In genomic region chr11:74619201-74619955, GRCm38 (mm10) we compare ENCODE assay signal across 8 mouse cellular contexts. TPM values are rescaled to one million over a fixed set of nuclear protein-coding genes. Genes with fewer than 3 reads are reported as not detected.
DNase-seq lines count a peak whose midpoint lies in the region; ATAC-seq and TF ChIP-seq lines count a peak whose summit lies in the region.

Gene Ccdc92b (plus strand): TSS chr11:74619605.

- H3K9me3 ChIP-seq in heart, embryonic 13.5 days, result no peaks in the 10 kb centered on the region
- no peaks in the 10 kb centered on the region for H3K9me3 ChIP-seq in kidney, postnatal 0 days (replicated peaks; ENCODE audit: low read length)
- H3K9me3 ChIP-seq in liver, embryonic 14.5 days (ENCODE audit: control insufficient read depth, low read length), result no peaks in the 10 kb centered on the region
- H3K9me3 ChIP-seq in neural tube, embryonic 11.5 days (ENCODE audit: control insufficient read depth, low read length), result no peaks in the 10 kb centered on the region
- no peaks in the 10 kb centered on the region for H3K9me3 ChIP-seq in stomach, postnatal 0 days (ENCODE audit: control insufficient read depth, low read length)

- H3K4me3 ChIP-seq in heart, embryonic 13.5 days, result peak within 1 kb of the TSS; percentile 51
- H3K4me3 ChIP-seq in kidney, postnatal 0 days (replicated peaks; ENCODE audit: low read depth, low read length), result no peak within 1 kb of the TSS
- H3K4me3 ChIP-seq in liver, embryonic 14.5 days (ENCODE audit: insufficient read depth in 1 of 2, low read depth in 2 of 2, low read length in 2 of 2), result peak within 1 kb of the TSS; percentile 74 to 87
- peak within 1 kb of the TSS; percentile 46 for H3K4me3 ChIP-seq in neural tube, embryonic 11.5 days (ENCODE audit: low read depth, low read length)
- H3K4me3 ChIP-seq in stomach, postnatal 0 days (ENCODE audit: low read depth, low read length), result peak within 1 kb of the TSS; percentile 4; the same call in 1 of the 2 replicates

- H3K27ac ChIP-seq in heart, embryonic 13.5 days (replicated peaks), result 0 out of 2 replicates have a peak within 1 kb of the TSS, but pooled peaks have one; percentile 54
- H3K27ac ChIP-seq in kidney, postnatal 0 days, result no peak within 1 kb of the TSS
- peak within 1 kb of the TSS; percentile 96 for H3K27ac ChIP-seq in liver, embryonic 14.5 days
- H3K27ac ChIP-seq in neural tube, embryonic 11.5 days (ENCODE audit: low read depth, low read length), result no peak within 1 kb of the TSS
- H3K27ac ChIP-seq in stomach, postnatal 0 days (replicated peaks), result no peak within 1 kb of the TSS

- peaks cover 73% of the 10 kb centered on the region for H3K27me3 ChIP-seq in heart, embryonic 13.5 days (replicated peaks)
- peaks cover 14% of the 10 kb centered on the region for H3K27me3 ChIP-seq in kidney, postnatal 0 days (ENCODE audit: insufficient read depth, low read length)
- peaks cover 42% of the 10 kb centered on the region for H3K27me3 ChIP-seq in liver, embryonic 14.5 days (ENCODE audit: control insufficient read depth, insufficient read depth, low read length)
- H3K27me3 ChIP-seq in neural tube, embryonic 11.5 days (ENCODE audit: control insufficient read depth, insufficient read depth, low read length), result peaks cover 18% of the 10 kb centered on the region
- H3K27me3 ChIP-seq in stomach, postnatal 0 days (ENCODE audit: control insufficient read depth, insufficient read depth, low read length), result no peaks in the 10 kb centered on the region; the same call in 1 of the 2 replicates

- peak within 1 kb of the TSS; percentile 66 for H3K4me2 ChIP-seq in heart, embryonic 13.5 days
- H3K4me2 ChIP-seq in kidney, postnatal 0 days (ENCODE audit: low read length), result peak within 1 kb of the TSS; percentile 42
- peak within 1 kb of the TSS; percentile 72 for H3K4me2 ChIP-seq in liver, embryonic 14.5 days (ENCODE audit: low read depth)
- H3K4me2 ChIP-seq in neural tube, embryonic 11.5 days (ENCODE audit: low read depth), result peak within 1 kb of the TSS; percentile 52
- peak within 1 kb of the TSS; percentile 43 for H3K4me2 ChIP-seq in stomach, postnatal 0 days (replicated peaks; ENCODE audit: low read depth)

- TF ChIP-seq CTCF in kidney, postnatal 0 days (IDR thresholded peaks at IDR 0.05; ENCODE audit: low read depth), result peak; percentile 32; the same call in 1 of the 2 replicates
- peak; percentile 32; the same call in 1 of the 2 replicates for TF ChIP-seq CTCF in liver, embryonic 14.5 days (IDR thresholded peaks at IDR 0.05; ENCODE audit: low read depth)
- TF ChIP-seq CTCF in stomach, postnatal 0 days (IDR thresholded peaks at IDR 0.05; ENCODE audit: low read depth), result peak; percentile 33

- ATAC-seq in heart, embryonic 13.5 days (ENCODE audit: extremely low read depth, insufficient number of reproducible peaks, low FRiP score, low TSS enrichment), result peak; percentile 76
- peak; percentile 57 for ATAC-seq in kidney, postnatal 0 days (replicated peaks; ENCODE audit: low FRiP score, low read depth)
- ATAC-seq in liver, embryonic 14.5 days (ENCODE audit: insufficient read depth), result peak; percentile 69
- peak; percentile 73 for ATAC-seq in neural tube, embryonic 11.5 days (ENCODE audit: insufficient read depth, low FRiP score, low TSS enrichment)
- peak; percentile 84 for ATAC-seq in stomach, postnatal 0 days (ENCODE audit: low FRiP score, low TSS enrichment)

- DNase-seq in CD8-positive naive resting alpha-beta T cell, adult 2 months (ENCODE audit: low read depth in 2 of 2, low spot score in 2 of 2), result peak; percentile 46 to 47
- DNase-seq in c-Kit-negative CD71-positive TER-119-positive erythroid progenitor cells, embryonic 14.5 days (ENCODE audit: low read depth, low spot score), result peak; percentile 63
- peak; percentile 7 for DNase-seq in fibroblast of lung, adult 2 months (ENCODE audit: low read depth)
- peak; percentile 88 for DNase-seq in kidney, postnatal 0 days (ENCODE audit: low spot score)
- peak; percentile 51 to 70 (median 53) for DNase-seq in liver, embryonic 14.5 days (ENCODE audit: low read depth in 3 of 3, low spot score in 3 of 3)
- peak; percentile 87 for DNase-seq in neural tube, embryonic 11.5 days (ENCODE audit: low spot score)
- DNase-seq in stomach, postnatal 0 days (ENCODE audit: low spot score), result peak; percentile 90

- H3K9ac ChIP-seq in heart, embryonic 13.5 days, result peak within 1 kb of the TSS; percentile 53; the same call in 1 of the 2 replicates
- no peak within 1 kb of the TSS for H3K9ac ChIP-seq in kidney, postnatal 0 days (ENCODE audit: low read depth, low read length)
- peak within 1 kb of the TSS; percentile 83 for H3K9ac ChIP-seq in liver, embryonic 14.5 days (replicated peaks)
- peak within 1 kb of the TSS; percentile 39 for H3K9ac ChIP-seq in neural tube, embryonic 11.5 days (ENCODE audit: low read length)
- H3K9ac ChIP-seq in stomach, postnatal 0 days (ENCODE audit: low read length), result no peak within 1 kb of the TSS

- under 1% methylated on average over 53 of the region's 63 CpGs for WGBS in heart, embryonic 13.5 days
- under 1% methylated on average over 51 of the region's 63 CpGs for WGBS in kidney, postnatal 0 days
- WGBS in liver, embryonic 14.5 days (ENCODE audit: insufficient replicate concordance), result 1% methylated on average over 56 of the region's 63 CpGs
- WGBS in neural tube, embryonic 11.5 days, result 0% methylated on average over 43 of the region's 63 CpGs
- under 1% methylated on average over 46 of the region's 63 CpGs for WGBS in stomach, postnatal 0 days

- H3K4me1 ChIP-seq in heart, embryonic 13.5 days, result peaks cover 14% of the 10 kb centered on the region
- H3K4me1 ChIP-seq in kidney, postnatal 0 days (replicated peaks; ENCODE audit: insufficient read depth, low read length), result no peaks in the 10 kb centered on the region
- H3K4me1 ChIP-seq in liver, embryonic 14.5 days (replicated peaks; ENCODE audit: control insufficient read depth in 2 of 2, insufficient read depth in 2 of 2, low read length in 1 of 2), result peaks cover 27 to 41% of the 10 kb centered on the region in 2 experiments
- no peaks in the 10 kb centered on the region for H3K4me1 ChIP-seq in neural tube, embryonic 11.5 days (ENCODE audit: control insufficient read depth, insufficient read depth, low read length)
- H3K4me1 ChIP-seq in stomach, postnatal 0 days (replicated peaks; ENCODE audit: control insufficient read depth, insufficient read depth), result no peaks in the 10 kb centered on the region

- no peaks in the 10 kb centered on the region for H3K36me3 ChIP-seq in heart, embryonic 13.5 days
- no peaks in the 10 kb centered on the region for H3K36me3 ChIP-seq in kidney, postnatal 0 days (ENCODE audit: insufficient read depth, low read length)
- H3K36me3 ChIP-seq in liver, embryonic 14.5 days (replicated peaks; ENCODE audit: control insufficient read depth, insufficient read depth, low read depth), result peaks cover 16% of the 10 kb centered on the region
- no peaks in the 10 kb centered on the region for H3K36me3 ChIP-seq in neural tube, embryonic 11.5 days (ENCODE audit: control insufficient read depth, insufficient read depth, low read length)
- no peaks in the 10 kb centered on the region for H3K36me3 ChIP-seq in stomach, postnatal 0 days (ENCODE audit: control insufficient read depth, insufficient read depth, low read length)

- no peak for TF ChIP-seq EP300 in liver, embryonic 14.5 days (IDR thresholded peaks at IDR 0.05; ENCODE audit: low read depth)
- TF ChIP-seq EP300 in stomach, postnatal 0 days (optimal IDR thresholded peaks at IDR 0.05), result no peak

RNA-seq across cellular contexts. Expression of gene Ccdc92b, which starts in this region (rescaled TPM):
- polyA plus RNA-seq in heart, embryonic 13.5 days (2015; fragmentation: Nextera tagmentation; extraction: Ambion mirVana), result 0.71 and 0.96 TPM in 2 replicates
- 0.23 and 0.33 TPM in 2 replicates for polyA plus RNA-seq in kidney, postnatal 0 days (2015; fragmentation: Nextera tagmentation; extraction: Ambion mirVana)
- polyA plus RNA-seq in liver, embryonic 14.5 days (2012; rRNA removed), result 12.7 and 13.1 TPM in 2 replicates
- 10.2 and 12.6 TPM in 2 replicates for polyA plus RNA-seq in liver, embryonic 14.5 days (2014; fragmentation: Nextera tagmentation; extraction: Ambion mirVana)
- 1.9 TPM in 2 replicates for polyA plus RNA-seq in neural tube, embryonic 11.5 days (2014; fragmentation: Nextera tagmentation; extraction: Ambion mirVana)
- 0.55 and 0.62 TPM in 2 replicates for polyA plus RNA-seq in stomach, postnatal 0 days (2015; fragmentation: Nextera tagmentation; extraction: Ambion mirVana)

Comparison
In these comparisons a context has a peak if more than half of its experiments do, and no peak if none do; other contexts are left out.
1. Peak in ATAC-seq, H3K4me3 ChIP-seq, H3K27ac ChIP-seq, H3K9ac ChIP-seq and H3K4me2 ChIP-seq in heart, embryonic 13.5 days; RNA of the gene not detected or under 1 TPM.
2. Peak in DNase-seq, ATAC-seq and H3K4me2 ChIP-seq in kidney, postnatal 0 days; RNA of the gene not detected or under 1 TPM.
3. Peak in DNase-seq, ATAC-seq, H3K4me3 ChIP-seq and H3K4me2 ChIP-seq in stomach, postnatal 0 days; RNA of the gene not detected or under 1 TPM.
4. DNase-seq: peak in every context shown above with its lines; median percentile 90 in stomach, postnatal 0 days; 88 in kidney, postnatal 0 days; 87 in neural tube, embryonic 11.5 days; 63 in c-Kit-negative CD71-positive TER-119-positive erythroid progenitor cells, embryonic 14.5 days; 53 in liver, embryonic 14.5 days; 46 in CD8-positive naive resting alpha-beta T cell, adult 2 months; 7 in fibroblast of lung, adult 2 months.
5. H3K9ac ChIP-seq: peak in liver, embryonic 14.5 days (single experiment) and neural tube, embryonic 11.5 days (single experiment); none in kidney, postnatal 0 days (single experiment) and stomach, postnatal 0 days (single experiment).
6. Peak in every context shown above with its lines, with median percentiles within 50 percentile points of each other: ATAC-seq, H3K4me2 ChIP-seq and CTCF ChIP-seq.